Mouse (Mus musculus) ES-Bruce4 (cell line): ENCODE results near the gene Mta2. TPM values are rescaled to one million over a fixed set of nuclear protein-coding genes. Genes with fewer than 3 reads are reported as not detected.
A peak's percentile ranks its signal among the peaks of the same experiment; 100 is the strongest.

Experiments
- H3K27ac ChIP-seq: 2 replicates; pipeline ENCODE4 v1.5.1; 2012; ENCODE audit warnings: low read length, inconsistent platforms; ENCODE audit not compliant: insufficient read depth
- H3K27me3 ChIP-seq: 2 replicates; pipeline ENCODE4 v1.6.1; 2012; ENCODE audit warnings: mild to moderate bottlenecking, low read length, inconsistent platforms; ENCODE audit not compliant: control insufficient read depth, poor library complexity, insufficient read depth, severe bottlenecking
- H3K36me3 ChIP-seq: 2 replicates; pipeline ENCODE4 v1.6.1; 2012; ENCODE audit warnings: inconsistent platforms, mild to moderate bottlenecking, low read length, moderate library complexity; ENCODE audit not compliant: control insufficient read depth, poor library complexity, insufficient read depth, severe bottlenecking
- H3K4me1 ChIP-seq: one replicate; pipeline ENCODE4 v1.8.1; 2011; ENCODE audit warnings: low read length; ENCODE audit not compliant: control insufficient read depth, insufficient read depth
- H3K4me3 ChIP-seq: 2 replicates; pipeline ENCODE4 v1.5.1; 2011; ENCODE audit warnings: low read depth, mild to moderate bottlenecking, low read length
- H3K9ac ChIP-seq: 2 replicates; pipeline ENCODE4 v1.6.1; 2012; ENCODE audit warnings: low read depth, mild to moderate bottlenecking, inconsistent platforms; ENCODE audit not compliant: poor library complexity, severe bottlenecking
- H3K9me3 ChIP-seq: replicated peaks from 2 replicates; pipeline ENCODE4 v1.6.1; 2012; ENCODE audit warnings: mild to moderate bottlenecking, low read length, inconsistent platforms; ENCODE audit not compliant: control insufficient read depth, poor library complexity, insufficient read depth, severe bottlenecking
- CTCF ChIP-seq: IDR thresholded peaks from one replicate; pipeline ENCODE4 v1.8.1; 2011; ENCODE audit warnings: low read depth, low read length
- EP300 ChIP-seq: IDR thresholded peaks from 2 replicates; pipeline ENCODE4 v1.6.1; 2011; ENCODE audit warnings: low read depth, low read length; ENCODE audit not compliant: insufficient read depth
- POLR2A ChIP-seq: IDR thresholded peaks from one replicate; pipeline ENCODE4 v1.8.1; 2011; ENCODE audit warnings: low read length; ENCODE audit not compliant: insufficient read depth
- polyA plus RNA-seq: library from polyadenylated mRNA; stranded (reverse); fragments of >200 nt; gene quantifications from 2 replicates; pipeline ENCODE4 v1.2.4, GENCODE M21; 2011; ENCODE audit warnings: low read depth; ENCODE audit not compliant: missing spikeins, insufficient read depth, insufficient read length

The Mta2 gene
- polyA plus RNA-seq, 1 experiment = 108 TPM

DNA sequence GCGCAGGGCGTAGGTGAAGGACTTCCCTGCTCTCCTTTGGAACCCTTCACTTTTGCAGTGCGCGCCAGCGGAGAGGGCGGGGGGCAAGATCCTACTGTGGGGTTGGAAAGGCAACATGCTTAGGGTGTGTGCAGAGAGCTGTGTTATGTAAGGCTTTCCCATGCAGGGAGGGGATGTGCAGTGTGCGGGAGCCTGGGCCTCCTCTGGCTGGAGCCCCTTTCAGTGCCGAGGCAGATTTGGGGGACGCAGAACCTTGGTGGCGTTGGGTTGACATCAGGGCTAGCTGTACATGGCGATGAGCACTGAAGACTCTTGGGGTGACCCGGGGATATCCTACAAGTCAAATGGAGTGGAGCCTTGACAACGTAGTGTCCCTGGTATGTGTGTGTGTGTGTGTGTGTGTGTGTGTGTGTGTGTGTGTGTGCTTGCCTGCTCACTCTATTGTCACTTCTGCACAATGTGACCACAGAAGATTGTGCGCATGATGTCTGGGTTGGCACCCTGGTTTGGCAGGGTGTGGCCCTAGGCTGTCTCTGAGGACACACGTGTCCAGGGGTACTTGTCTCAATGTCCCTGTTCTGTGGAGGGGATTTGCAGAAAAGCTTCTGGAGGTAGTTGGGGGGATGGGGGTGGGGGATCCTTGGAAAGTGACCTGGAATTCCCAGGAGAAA is 48.9 kb downstream of the Mta2 start:
- Histone ChIP-seq H3K27ac (peak overlapping the region; percentile 29), H3K27me3 (no peaks in the 10 kb centered on the region), H3K36me3 (no peaks in the 10 kb centered on the region), H3K9me3 (no peaks in the 10 kb centered on the region), H3K4me3 (peak overlapping the region; percentile 60), H3K9ac (peak overlapping the region; percentile 65), H3K4me1 (peaks cover 8% of the 10 kb centered on the region)
- TF ChIP-seq POLR2A (no peak), CTCF (no peak), EP300 (no peak)

DNA sequence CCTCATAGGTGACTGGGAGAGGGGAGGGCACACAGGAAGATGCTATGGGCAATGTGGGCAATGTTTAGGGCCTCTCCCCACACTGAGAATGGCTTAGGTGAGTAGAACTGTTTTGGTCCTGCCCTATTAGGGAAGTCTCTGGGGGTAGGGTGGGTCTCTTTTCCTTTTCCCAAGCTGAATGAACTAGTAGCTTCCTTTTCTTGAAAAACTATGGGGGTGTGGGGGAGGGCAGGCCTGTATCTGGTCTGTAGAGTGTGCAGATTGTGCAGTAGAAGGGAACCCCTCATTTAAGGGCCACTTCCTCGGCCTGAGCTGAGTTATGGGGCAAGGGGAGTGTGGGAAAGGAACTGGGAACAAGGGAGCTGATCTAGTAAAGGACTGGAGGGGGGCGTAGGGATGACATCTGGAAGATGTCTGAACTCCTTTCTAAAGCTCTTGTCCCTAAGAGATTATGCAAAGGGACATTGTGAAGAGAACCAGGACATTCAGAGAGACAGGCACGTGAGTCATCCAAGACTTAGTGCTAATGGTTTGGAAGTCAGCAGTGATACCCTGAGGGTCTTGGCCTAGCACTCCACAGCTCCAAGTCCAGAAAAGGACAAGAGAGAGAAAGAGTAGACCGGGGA is 49.7 kb downstream of the Mta2 start:
- Histone ChIP-seq H3K9ac (peak overlapping the region; percentile 31; the same call in 1 of the 2 replicates), H3K27me3 (no peaks in the 10 kb centered on the region), H3K9me3 (no peaks in the 10 kb centered on the region), H3K4me1 (peaks cover 8% of the 10 kb centered on the region), H3K36me3 (no peaks in the 10 kb centered on the region), H3K4me3 (no peak overlapping the region), H3K27ac (peak overlapping the region; percentile 46; the same call in 1 of the 2 replicates)
- TF ChIP-seq CTCF = no peak
- TF ChIP-seq POLR2A = no peak
- no peak for TF ChIP-seq EP300

GRCm38 (mm10) chr19:8991871-8992735 is 50.4 kb downstream of the Mta2 start:
- Histone ChIP-seq H3K27ac (peak overlapping the region; percentile 46; the same call in 1 of the 2 replicates), H3K4me3 (no peak overlapping the region), H3K27me3 (no peaks in the 10 kb centered on the region), H3K9ac (peak overlapping the region; percentile 31; the same call in 1 of the 2 replicates), H3K9me3 (no peaks in the 10 kb centered on the region), H3K36me3 (no peaks in the 10 kb centered on the region), H3K4me1 (peaks cover 8% of the 10 kb centered on the region)
- no peak for TF ChIP-seq CTCF

GRCm38 (mm10) chr19:8992769-8993624 is 51.3 kb downstream of the Mta2 start:
- Histone ChIP-seq H3K9me3 (no peaks in the 10 kb centered on the region), H3K9ac (no peak overlapping the region), H3K36me3 (no peaks in the 10 kb centered on the region), H3K4me3 (no peak overlapping the region), H3K27me3 (no peaks in the 10 kb centered on the region), H3K4me1 (peaks cover 8% of the 10 kb centered on the region), H3K27ac (peak overlapping the region; percentile 5; the same call in 1 of the 2 replicates)
- TF ChIP-seq EP300 (0 out of 2 replicates have a peak, but pooled peaks have one; percentile 39), CTCF (peak; percentile 87), POLR2A (no peak)

DNA sequence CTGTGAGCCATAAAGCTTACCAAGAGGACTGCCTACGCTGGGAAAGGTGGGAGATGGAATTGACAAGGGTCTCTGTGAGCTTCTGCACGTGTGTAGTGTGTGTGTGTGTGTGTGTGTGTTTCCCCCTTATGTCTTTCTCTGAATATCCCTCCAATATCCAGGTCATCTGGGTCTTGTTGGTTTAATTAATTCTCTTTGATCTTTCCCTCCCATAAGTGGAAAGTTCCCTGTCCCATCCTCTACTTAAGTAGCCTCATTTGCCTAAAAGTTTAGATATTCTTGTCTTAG is 51.9 kb downstream of the Mta2 start:
- no peaks in the 10 kb centered on the region for H3K36me3 ChIP-seq
- no peak overlapping the region for H3K4me3 ChIP-seq
- no peaks in the 10 kb centered on the region for H3K27me3 ChIP-seq
- peaks cover 8% of the 10 kb centered on the region for H3K4me1 ChIP-seq
- H3K9me3 ChIP-seq = no peaks in the 10 kb centered on the region
- no peak overlapping the region for H3K9ac ChIP-seq
- TF ChIP-seq CTCF = no peak
- no peak for TF ChIP-seq POLR2A
- no peak for TF ChIP-seq EP300
- H3K27ac ChIP-seq = no peak overlapping the region
